Mouse (Mus musculus) activated CD4-positive, CD25-positive, alpha-beta regulatory T cell, adult 9 weeks (primary cell): Measurements from ENCODE around the gene Hhip. TPM values are rescaled to one million over a fixed set of nuclear protein-coding genes. Genes with fewer than 3 reads are reported as not detected.

ENCODE experiments used
- polyA plus RNA-seq: library from polyadenylated mRNA; unstranded; fragments of 100-300 nt; shearing (Covaris generic); gene quantifications from one replicate; pipeline ENCODE4 v1.2.1, GENCODE M21; 2017

Gene Hhip
- polyA plus RNA-seq = not detected

DNA sequence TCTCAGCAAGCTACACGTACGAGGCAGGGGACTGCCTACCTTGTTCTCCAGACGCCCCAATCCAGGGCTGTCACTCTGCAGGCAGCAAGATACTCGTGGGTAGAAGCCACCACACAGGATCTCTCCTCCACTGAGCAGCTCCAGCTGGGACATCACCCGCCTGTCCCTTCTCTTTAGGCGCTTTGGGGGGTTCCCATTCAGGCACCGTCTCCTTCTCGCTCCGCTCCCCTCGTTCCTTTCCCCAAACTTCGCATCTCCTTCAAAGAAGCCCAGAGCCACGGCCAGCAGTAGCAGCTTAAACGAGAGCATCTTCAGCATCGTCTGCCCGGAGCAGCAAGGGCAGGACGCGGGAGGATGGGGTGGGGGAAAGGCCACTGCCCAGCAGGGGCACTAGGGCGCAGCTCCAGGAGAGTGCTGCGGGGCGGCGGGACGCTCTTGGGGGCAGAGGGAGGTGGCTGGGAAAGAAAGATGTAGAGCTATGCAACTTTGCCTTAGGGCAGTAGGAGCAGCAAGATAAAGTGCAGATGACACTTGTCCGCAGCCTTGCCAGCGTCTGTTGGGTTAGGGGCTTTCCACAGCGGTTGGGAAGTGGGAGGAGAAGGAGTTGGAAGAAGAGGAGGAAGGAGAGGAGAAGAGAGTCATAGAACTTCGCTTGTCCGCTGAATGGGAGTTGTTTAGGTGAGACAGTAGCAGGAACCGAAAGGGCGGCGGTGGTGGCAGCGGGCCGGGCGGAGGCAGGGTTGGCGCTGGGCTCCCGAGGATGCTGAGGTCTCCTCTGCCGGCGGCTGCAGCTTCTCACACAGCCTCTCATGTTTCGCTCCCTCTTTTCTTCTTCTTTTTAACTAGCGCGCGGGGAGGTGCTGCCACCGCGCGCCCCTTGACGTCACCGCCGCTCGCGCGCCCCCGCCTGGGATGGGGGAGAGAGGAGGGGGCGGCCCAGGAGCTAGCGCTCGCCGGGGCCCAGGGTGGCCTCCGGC, at the start of gene Hhip:
Gene Hhip (minus strand): TSS at position 809 of the 977 bp plus-strand sequence.

